Mouse (Mus musculus) neural tube, embryonic 12.5 days (tissue): ENCODE measurements at regions not wholly inside any gene's neighbourhood (a gene's known extent, or its start where the extent isn't known, plus 50 kb on each side); places are given as distances from the start of the nearest gene placed in this dataset.
A peak's percentile ranks its signal among the peaks of the same experiment; 100 is the strongest.

Experiments used
- ATAC-seq: fragments of 200-750 bp; cut with Nextera tagmentation; 2 replicates; pipeline ENCODE4 v1.8.0; 2017; ENCODE audit warnings: low read depth, mild to moderate bottlenecking, moderate TSS enrichment, moderate library complexity; ENCODE audit not compliant: low FRiP score
- H3K27ac ChIP-seq: fragments of 300-500 bp; sonication (generic); 2 replicates; pipeline ENCODE4 v1.5.1; 2016
- H3K27me3 ChIP-seq: fragments of 300-500 bp; sonication (generic); replicated peaks from 2 replicates; pipeline ENCODE4 v1.6.1; 2016; ENCODE audit warnings: mild to moderate bottlenecking
- H3K36me3 ChIP-seq: fragments of 300-500 bp; sonication (generic); 2 replicates; pipeline ENCODE4 v1.6.1; 2016; ENCODE audit warnings: mild to moderate bottlenecking
- H3K4me1 ChIP-seq: fragments of 300-500 bp; sonication (generic); 2 replicates; pipeline ENCODE4 v1.6.1; 2016
- H3K4me2 ChIP-seq: fragments of 300-500 bp; sonication (generic); replicated peaks from 2 replicates; pipeline ENCODE4 v1.6.1; 2016; ENCODE audit warnings: mild to moderate bottlenecking
- H3K4me3 ChIP-seq: fragments of 300-500 bp; sonication (generic); 2 replicates; pipeline ENCODE4 v1.5.1; 2016
- H3K9ac ChIP-seq: fragments of 300-500 bp; sonication (generic); 2 replicates; pipeline ENCODE4 v1.6.1; 2016; ENCODE audit warnings: mild to moderate bottlenecking
- H3K9me3 ChIP-seq: fragments of 300-500 bp; sonication (generic); 2 replicates; pipeline ENCODE4 v1.6.1; 2016; ENCODE audit warnings: mild to moderate bottlenecking
- WGBS: fragments of 180-500 bp; shearing (Covaris S2); methylation state at CpG from one replicate; pipeline ENCODE4 v1.1.7; 2016; 5-methylcytosine and 5-hydroxymethylcytosine counted together

- WGBS, result 77% methylated on average over 2 of the region's 2 CpGs
- no peak overlapping the region for H3K9ac ChIP-seq
- H3K4me1 ChIP-seq, result no peaks in the 10 kb centered on the region
- ATAC-seq, result no peak
- no peak overlapping the region for H3K27ac ChIP-seq
- no peaks in the 10 kb centered on the region for H3K27me3 ChIP-seq
- H3K4me2 ChIP-seq, result no peak overlapping the region
- H3K36me3 ChIP-seq, result no peaks in the 10 kb centered on the region
- no peaks in the 10 kb centered on the region for H3K9me3 ChIP-seq
- no peak overlapping the region for H3K4me3 ChIP-seq
Measured at GRCm38 (mm10) chrX:166709306-166709705, 123.8 kb upstream of the Egfl6 start.

- H3K27ac ChIP-seq, result no peak overlapping the region
- H3K36me3 ChIP-seq, result no peaks in the 10 kb centered on the region
- H3K9ac ChIP-seq, result no peak overlapping the region
- no peaks in the 10 kb centered on the region for H3K9me3 ChIP-seq
- H3K4me3 ChIP-seq, result no peak overlapping the region
- ATAC-seq, result no peak
- H3K4me2 ChIP-seq, result no peak overlapping the region
- H3K27me3 ChIP-seq, result no peaks in the 10 kb centered on the region
- 68% methylated on average over 1 of the region's 1 CpGs for WGBS
- no peaks in the 10 kb centered on the region for H3K4me1 ChIP-seq
Measured at GRCm38 (mm10) chrX:166708106-166708505, 122.6 kb upstream of the Egfl6 start.

- H3K9me3 ChIP-seq, result no peaks in the 10 kb centered on the region
- H3K27ac ChIP-seq, result no peak overlapping the region
- no peaks in the 10 kb centered on the region for H3K4me1 ChIP-seq
- H3K9ac ChIP-seq, result no peak overlapping the region
- 88% methylated on average over 1 of the region's 1 CpGs for WGBS
- no peaks in the 10 kb centered on the region for H3K36me3 ChIP-seq
- ATAC-seq, result no peak
- H3K27me3 ChIP-seq, result no peaks in the 10 kb centered on the region
- H3K4me2 ChIP-seq, result no peak overlapping the region
- no peak overlapping the region for H3K4me3 ChIP-seq
Measured at GRCm38 (mm10) chrX:166707029-166707428, 121.5 kb upstream of the Egfl6 start.

- H3K36me3 ChIP-seq, result no peaks in the 10 kb centered on the region
- ATAC-seq, result no peak
- H3K27ac ChIP-seq, result no peak overlapping the region
- H3K27me3 ChIP-seq, result no peaks in the 10 kb centered on the region
- H3K9me3 ChIP-seq, result no peaks in the 10 kb centered on the region
- H3K4me2 ChIP-seq, result no peak overlapping the region
- no peaks in the 10 kb centered on the region for H3K4me1 ChIP-seq
- no peak overlapping the region for H3K4me3 ChIP-seq
- H3K9ac ChIP-seq, result no peak overlapping the region
- 97% methylated on average over 2 of the region's 2 CpGs for WGBS
Measured at GRCm38 (mm10) chrX:166704311-166704710, 118.8 kb upstream of the Egfl6 start.

GRCm38 (mm10) chrX:166694219-166694618, 108.7 kb upstream of the Egfl6 start:
- Histone ChIP-seq H3K36me3 (no peaks in the 10 kb centered on the region), H3K4me2 (no peak overlapping the region), H3K27ac (no peak overlapping the region), H3K4me1 (no peaks in the 10 kb centered on the region), H3K9ac (no peak overlapping the region), H3K9me3 (no peaks in the 10 kb centered on the region), H3K27me3 (no peaks in the 10 kb centered on the region), H3K4me3 (no peak overlapping the region)
- ATAC-seq, result no peak
- 85% methylated on average over 3 of the region's 3 CpGs for WGBS

GRCm38 (mm10) chrX:166688779-166689178, 103.3 kb upstream of the Egfl6 start:
- no peak overlapping the region for H3K4me2 ChIP-seq
- H3K4me1 ChIP-seq, result no peaks in the 10 kb centered on the region
- H3K4me3 ChIP-seq, result no peak overlapping the region
- 45% methylated on average over 3 of the region's 3 CpGs for WGBS
- no peaks in the 10 kb centered on the region for H3K9me3 ChIP-seq
- H3K27ac ChIP-seq, result no peak overlapping the region
- ATAC-seq, result 0 out of 2 replicates have a peak, but pooled peaks have one; percentile 53
- H3K9ac ChIP-seq, result no peak overlapping the region
- no peaks in the 10 kb centered on the region for H3K27me3 ChIP-seq
- no peaks in the 10 kb centered on the region for H3K36me3 ChIP-seq

GRCm38 (mm10) chrX:166673404-166673803, 87.9 kb upstream of the Egfl6 start:
- 81% methylated on average over 3 of the region's 3 CpGs for WGBS
- H3K4me2 ChIP-seq, result no peak overlapping the region
- H3K27me3 ChIP-seq, result 0 out of 2 replicates have a peak, but pooled peaks cover 3% of the 10 kb centered on the region
- no peaks in the 10 kb centered on the region for H3K9me3 ChIP-seq
- no peak for ATAC-seq
- no peaks in the 10 kb centered on the region for H3K4me1 ChIP-seq
- no peaks in the 10 kb centered on the region for H3K36me3 ChIP-seq
- no peak overlapping the region for H3K9ac ChIP-seq
- H3K27ac ChIP-seq, result no peak overlapping the region
- H3K4me3 ChIP-seq, result no peak overlapping the region

GRCm38 (mm10) chrX:166672617-166673016, 87.1 kb upstream of the Egfl6 start:
- Histone ChIP-seq H3K4me1 (no peaks in the 10 kb centered on the region), H3K9me3 (no peaks in the 10 kb centered on the region), H3K27ac (no peak overlapping the region), H3K4me3 (no peak overlapping the region), H3K36me3 (no peaks in the 10 kb centered on the region), H3K27me3 (0 out of 2 replicates have a peak, but pooled peaks cover 3% of the 10 kb centered on the region), H3K4me2 (no peak overlapping the region), H3K9ac (no peak overlapping the region)
- no peak for ATAC-seq
- WGBS, result 88% methylated on average over 1 of the region's 1 CpGs

GRCm38 (mm10) chrX:166671853-166672252, 86.3 kb upstream of the Egfl6 start:
- 0 out of 2 replicates have a peak, but pooled peaks cover 3% of the 10 kb centered on the region for H3K27me3 ChIP-seq
- H3K36me3 ChIP-seq, result no peaks in the 10 kb centered on the region
- no peak for ATAC-seq
- H3K9me3 ChIP-seq, result no peaks in the 10 kb centered on the region
- H3K4me3 ChIP-seq, result no peak overlapping the region
- H3K27ac ChIP-seq, result no peak overlapping the region
- H3K9ac ChIP-seq, result no peak overlapping the region
- WGBS, result 91% methylated on average over 4 of the region's 4 CpGs
- H3K4me2 ChIP-seq, result no peak overlapping the region
- no peaks in the 10 kb centered on the region for H3K4me1 ChIP-seq

- H3K4me2 ChIP-seq, result no peak overlapping the region
- H3K9me3 ChIP-seq, result no peaks in the 10 kb centered on the region
- WGBS, result 87% methylated on average over 2 of the region's 2 CpGs
- no peak overlapping the region for H3K9ac ChIP-seq
- 0 out of 2 replicates have a peak, but pooled peaks cover 3% of the 10 kb centered on the region for H3K27me3 ChIP-seq
- no peaks in the 10 kb centered on the region for H3K4me1 ChIP-seq
- no peak overlapping the region for H3K27ac ChIP-seq
- no peak overlapping the region for H3K4me3 ChIP-seq
- H3K36me3 ChIP-seq, result no peaks in the 10 kb centered on the region
- ATAC-seq, result no peak
Measured at GRCm38 (mm10) chrX:166666304-166666703, 80.8 kb upstream of the Egfl6 start.

- WGBS, result 50% methylated on average over 6 of the region's 6 CpGs
- no peak overlapping the region for H3K27ac ChIP-seq
- H3K9ac ChIP-seq, result no peak overlapping the region
- H3K4me2 ChIP-seq, result no peak overlapping the region
- no peaks in the 10 kb centered on the region for H3K9me3 ChIP-seq
- no peaks in the 10 kb centered on the region for H3K4me1 ChIP-seq
- peak; percentile 37 for ATAC-seq
- no peaks in the 10 kb centered on the region for H3K27me3 ChIP-seq
- H3K4me3 ChIP-seq, result no peak overlapping the region
- no peaks in the 10 kb centered on the region for H3K36me3 ChIP-seq
Measured at GRCm38 (mm10) chrX:166661808-166662207, 76.3 kb upstream of the Egfl6 start.

- Histone ChIP-seq H3K4me3 (no peak overlapping the region), H3K36me3 (no peaks in the 10 kb centered on the region), H3K4me1 (no peaks in the 10 kb centered on the region), H3K4me2 (peak overlapping the region; percentile 43), H3K9me3 (no peaks in the 10 kb centered on the region), H3K27me3 (no peaks in the 10 kb centered on the region), H3K9ac (no peak overlapping the region), H3K27ac (peak overlapping the region; percentile 57; the same call in 1 of the 2 replicates)
- 22% methylated on average over 16 of the region's 16 CpGs for WGBS
- peak; percentile 81 for ATAC-seq
Measured at GRCm38 (mm10) chrX:166661043-166661718, 75.7 kb upstream of the Egfl6 start.

GRCm38 (mm10) chrX:166660715-166661042, 75.2 kb upstream of the Egfl6 start:
- Histone ChIP-seq H3K4me3 (no peak overlapping the region), H3K27ac (no peak overlapping the region), H3K4me1 (no peaks in the 10 kb centered on the region), H3K27me3 (no peaks in the 10 kb centered on the region), H3K9ac (no peak overlapping the region), H3K4me2 (peak overlapping the region; percentile 43; the same call in 1 of the 2 replicates), H3K9me3 (no peaks in the 10 kb centered on the region), H3K36me3 (no peaks in the 10 kb centered on the region)
- peak; percentile 52; the same call in 1 of the 2 replicates for ATAC-seq
- 32% methylated on average over 6 of the region's 6 CpGs for WGBS
